Mouse (Mus musculus) heart, postnatal 36 days (tissue): Measurements from ENCODE around the gene Pde6h. TPM values are rescaled to one million over a fixed set of nuclear protein-coding genes. Genes with fewer than 3 reads are reported as not detected.

Experiments
- DNase-seq, 2 experiments: peaks; one replicate each; pipeline ENCODE4 v3.0.0; 2021 to 2022
- intact Hi-C: fragments of 180-260 bp; cut with DNase I; formaldehyde crosslinking; loops from one replicate; pipeline ENCODE4 v1.15.1; 2025
- total RNA-seq, 2 experiments: library from RNA; stranded (reverse); gene quantifications; 2 replicates each; pipeline ENCODE4 v1.2.3; 2021

The Pde6h gene
- total RNA-seq, 2 experiments from 2014 or later, result not detected

DNA sequence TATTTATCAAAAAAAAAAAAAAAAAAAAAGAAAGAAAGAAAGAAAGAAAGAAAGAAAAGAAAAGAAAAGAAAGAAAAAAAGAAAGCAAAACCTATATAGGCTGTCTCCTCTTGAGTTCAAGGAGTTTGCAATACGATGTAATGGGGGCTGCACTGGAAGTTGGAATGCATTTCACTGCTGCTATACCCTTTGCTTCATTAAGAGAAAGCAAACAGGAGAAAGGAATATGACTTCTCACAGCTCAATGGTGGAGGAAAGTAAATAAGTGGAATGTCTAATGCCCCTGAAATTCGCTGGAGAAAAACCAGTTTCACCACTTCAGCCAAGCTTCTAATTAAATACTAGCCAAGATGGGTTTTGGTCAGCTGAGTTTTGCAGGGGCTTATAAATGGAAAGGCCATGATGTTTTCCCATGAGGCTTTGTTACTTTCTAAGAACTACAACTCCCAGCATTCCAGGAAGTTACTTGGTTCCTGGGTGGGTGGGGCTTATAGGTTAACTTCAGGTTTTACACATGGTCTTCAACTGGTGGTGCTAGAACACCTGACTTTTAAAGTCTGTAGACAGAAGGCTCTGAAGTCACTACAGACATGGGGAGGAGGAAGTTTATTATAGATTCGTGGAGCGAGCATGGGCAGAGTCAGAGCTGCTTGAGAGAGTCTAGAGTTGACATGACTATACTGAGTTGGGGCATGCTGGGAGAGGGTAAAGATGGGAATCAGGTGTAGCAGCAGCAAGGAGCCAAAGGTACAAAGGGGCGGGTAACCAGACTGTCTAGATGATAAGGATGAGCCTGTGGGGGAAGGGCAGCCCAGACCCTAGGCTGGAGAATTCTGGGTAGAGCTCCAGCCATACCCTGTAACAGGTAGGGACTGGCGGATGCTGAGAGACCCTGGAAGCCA is 77.9 kb downstream of the Pde6h start:
- intact Hi-C loops, result no loop called here
- DNase-seq, result no peak

DNA sequence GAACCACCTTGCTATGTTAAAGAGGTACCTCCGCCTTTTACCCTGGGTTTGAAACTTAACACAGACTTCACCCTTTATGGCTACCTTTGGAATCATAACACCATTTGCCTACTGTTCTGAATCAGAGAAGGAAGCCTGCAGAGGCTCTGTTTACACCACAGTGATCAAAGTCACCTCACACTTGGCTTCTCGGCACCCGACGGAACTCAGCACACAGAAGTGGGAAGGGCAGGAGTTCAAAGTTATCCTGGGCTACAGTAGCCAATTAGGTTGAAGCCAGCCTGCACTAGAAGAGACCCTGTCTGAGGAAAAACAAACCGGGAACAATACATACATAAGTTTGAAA is 78.5 kb downstream of the Pde6h start:
- intact Hi-C loops, result no loop called here

DNA sequence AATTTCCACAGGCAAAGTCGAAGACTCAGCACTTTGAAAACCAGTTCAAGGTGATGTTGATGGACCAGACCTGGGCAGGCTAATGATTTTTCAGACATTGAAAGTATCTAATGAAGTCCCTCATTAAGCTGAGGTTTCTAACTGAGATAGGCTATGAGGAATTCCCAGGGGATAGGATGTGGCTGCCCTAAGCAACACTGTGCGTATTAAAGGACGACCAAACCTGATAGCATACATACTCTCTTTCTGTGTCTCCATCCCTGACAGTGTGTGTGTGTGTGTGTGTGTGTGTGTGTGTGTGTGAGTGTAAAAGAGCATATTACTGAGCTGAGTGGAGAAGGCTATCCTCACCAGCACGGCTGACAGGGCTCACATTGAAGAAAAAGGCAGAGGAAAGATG is 80.7 kb downstream of the Pde6h start:
- intact Hi-C loops, result no loop called here
- no peak for DNase-seq

More for the DNA sequence above, 78.5 kb downstream of the Pde6h start:
- no peak for DNase-seq

GRCm38 (mm10) chr6:137011187-137011586 is 87.6 kb downstream of the Pde6h start:
- intact Hi-C loops, result no loop called here
- no peak for DNase-seq

DNA sequence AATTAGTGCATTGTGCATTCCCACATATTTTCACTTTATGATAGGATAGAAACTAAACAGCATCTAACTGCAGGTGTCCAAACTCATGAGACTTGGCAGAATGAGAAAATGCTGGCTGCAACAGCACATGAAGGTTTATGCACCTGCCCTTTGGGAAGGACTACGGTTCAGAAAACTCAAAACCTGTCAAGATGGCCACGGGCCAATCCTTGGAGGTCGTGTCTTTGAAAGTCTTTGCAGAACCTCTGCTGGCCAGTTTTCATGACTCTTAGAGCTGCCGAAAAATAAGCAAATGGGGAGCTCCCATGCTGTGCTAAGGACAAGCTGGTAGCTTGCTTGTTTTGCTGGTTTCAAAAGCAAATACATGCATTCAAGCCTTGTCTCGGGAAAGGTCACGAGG is 90.7 kb downstream of the Pde6h start:
- intact Hi-C loops, result no loop called here
- no peak for DNase-seq

DNA sequence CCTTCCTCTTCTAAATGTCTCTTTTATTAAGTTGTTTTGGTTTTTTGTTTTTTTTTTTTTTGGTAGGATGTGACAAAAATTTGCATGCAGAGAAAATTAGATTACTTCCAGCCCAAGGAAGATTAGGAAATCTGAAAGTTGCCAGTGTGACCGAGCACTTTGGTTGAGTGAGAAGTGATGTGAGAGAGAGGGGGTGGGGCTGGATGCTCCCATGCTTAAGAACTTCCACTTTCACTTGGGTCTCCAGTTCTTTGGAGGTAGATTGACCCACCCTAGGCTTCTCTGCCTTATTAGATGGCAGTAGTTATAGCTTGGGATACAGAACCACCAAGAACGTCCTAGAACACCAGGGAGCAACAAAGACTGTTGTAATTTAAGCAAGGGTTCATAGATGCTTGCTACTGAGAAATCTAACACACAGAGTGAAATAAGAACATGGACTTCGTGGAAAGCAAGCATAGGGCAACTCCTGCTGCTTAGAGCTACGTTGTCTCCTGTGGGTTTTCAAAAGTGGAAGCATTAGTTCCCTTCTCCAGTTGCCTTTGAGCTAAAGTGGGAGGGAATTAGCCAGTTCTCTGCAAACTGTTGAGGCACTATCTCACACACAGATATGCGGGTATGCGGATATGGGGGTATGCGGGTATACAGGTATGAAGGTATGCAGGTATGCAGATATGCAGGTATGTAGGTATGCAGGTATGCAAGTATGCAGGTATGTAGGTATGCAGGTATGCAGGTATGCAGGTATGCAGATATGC is 93.8 kb downstream of the Pde6h start:
- DNase-seq, result no peak
- intact Hi-C loops, result no loop called here

Other genes with a start within 250 kb of the Pde6h start
- gene Gucy2c, start 142.1 kb upstream of the Pde6h start, total RNA-seq, result not detected
- 1 to 10 TPM; 8.2 to 8.5 TPM for gene Hist4h4, start 119.4 kb upstream of the Pde6h start, total RNA-seq
- 10 to 100 TPM; 29.9 to 30.9 TPM for gene H2afj, start 115.6 kb upstream of the Pde6h start, total RNA-seq
- gene BC049715, start 96.2 kb upstream of the Pde6h start, total RNA-seq, result under 1 TPM; 0.27 to 0.36 TPM
- gene Wbp11, start 95.6 kb upstream of the Pde6h start, total RNA-seq, result 10 to 100 TPM; 63.3 to 64.1 TPM
- gene Smco3, start 88.4 kb upstream of the Pde6h start, total RNA-seq, result not detected
- 10 to 100 TPM; 21.9 to 26.1 TPM for gene Art4, start 66.1 kb upstream of the Pde6h start, total RNA-seq
- gene Mgp, start 48.0 kb upstream of the Pde6h start, total RNA-seq, result 100 to 1,000 TPM; 344 to 476 TPM
- gene Erp27, start 1.7 kb upstream of the Pde6h start, total RNA-seq, result not detected
- gene Arhgdib, start 18.1 kb downstream of the Pde6h start, total RNA-seq, result 10 to 100 TPM; 25.5 to 27.2 TPM
- gene Rerg, start 246.7 kb downstream of the Pde6h start, total RNA-seq, result 1 to 10 TPM; 3.6 to 4.1 TPM